Mouse (Mus musculus) cortical plate, adult 2 months (tissue): ENCODE measurements around the gene Apopt1.
A peak's percentile ranks its signal among the peaks of the same experiment; 100 is the strongest.

Experiments
- CTCF ChIP-seq: fragments of 200-500 bp; IDR thresholded peaks from 2 replicates; pipeline ENCODE4 v1.5.1; 2011; ENCODE audit warnings: mild to moderate bottlenecking, control low read depth, low read length; ENCODE audit not compliant: insufficient read depth; ENCODE audit errors: extremely low read depth
- POLR2A ChIP-seq: fragments of 200-500 bp; IDR thresholded peaks from 2 replicates; pipeline ENCODE4 v1.6.1; 2011; ENCODE audit warnings: mild to moderate bottlenecking, low read length, control low read depth; ENCODE audit not compliant: insufficient read depth; ENCODE audit errors: extremely low read depth

DNA sequence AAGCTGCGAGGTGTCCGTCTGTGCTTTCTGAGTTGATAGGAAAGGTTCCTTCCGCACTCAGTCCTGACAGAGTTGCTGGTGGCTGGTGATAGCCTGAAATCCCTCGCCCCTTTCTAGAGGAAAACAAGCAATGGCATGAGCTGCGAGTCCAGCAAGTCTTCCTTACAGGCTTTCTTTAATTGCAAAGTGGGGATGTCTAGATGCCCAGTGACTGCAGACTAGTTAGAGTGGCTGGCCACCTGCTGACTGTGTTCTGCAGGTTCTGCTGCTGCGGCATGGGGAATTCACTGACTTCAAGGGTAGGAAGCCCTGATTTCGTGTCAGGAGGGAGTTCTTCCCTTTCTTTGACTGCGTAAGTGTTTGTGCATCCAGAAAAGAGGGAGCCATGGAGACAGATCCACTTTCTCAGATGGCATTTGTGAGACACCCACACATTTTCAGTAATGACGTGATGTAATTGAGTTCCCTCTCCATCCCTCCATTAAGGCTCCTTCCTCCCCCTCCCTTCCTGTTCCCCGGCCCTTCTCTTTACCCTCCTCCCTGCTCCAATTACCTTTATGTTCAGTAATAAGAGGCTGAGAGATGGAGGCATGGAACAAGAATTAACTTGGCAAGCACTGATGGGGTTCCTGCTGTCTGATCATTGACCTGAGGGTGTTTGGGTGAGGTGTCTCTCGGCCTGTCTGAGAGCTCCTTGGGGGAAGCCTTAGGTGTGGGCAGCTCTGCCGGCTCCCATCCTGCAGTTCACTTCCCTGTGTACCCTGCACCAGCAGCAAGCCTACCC, 12.5 kb downstream of the Apopt1 start:
- TF ChIP-seq POLR2A (0 out of 2 replicates have a peak, but pooled peaks have one; percentile 33), CTCF (no peak)
